Mouse (Mus musculus) right cerebral cortex, postnatal 36 days (tissue): ENCODE results near the gene Btbd2.
"Not testable (repeated sequence)": the region's sequence is repeated elsewhere in the genome, so short reads cannot be mapped to it uniquely, and the experiment has no call there.

Source experiments
- DNase-seq, 2 experiments: peaks; one replicate each; pipeline ENCODE4 v3.0.0; 2022; ENCODE audit warnings: low spot score in 2 of 2, mixed read lengths in 1 of 2

Btbd2 gene

DNA sequence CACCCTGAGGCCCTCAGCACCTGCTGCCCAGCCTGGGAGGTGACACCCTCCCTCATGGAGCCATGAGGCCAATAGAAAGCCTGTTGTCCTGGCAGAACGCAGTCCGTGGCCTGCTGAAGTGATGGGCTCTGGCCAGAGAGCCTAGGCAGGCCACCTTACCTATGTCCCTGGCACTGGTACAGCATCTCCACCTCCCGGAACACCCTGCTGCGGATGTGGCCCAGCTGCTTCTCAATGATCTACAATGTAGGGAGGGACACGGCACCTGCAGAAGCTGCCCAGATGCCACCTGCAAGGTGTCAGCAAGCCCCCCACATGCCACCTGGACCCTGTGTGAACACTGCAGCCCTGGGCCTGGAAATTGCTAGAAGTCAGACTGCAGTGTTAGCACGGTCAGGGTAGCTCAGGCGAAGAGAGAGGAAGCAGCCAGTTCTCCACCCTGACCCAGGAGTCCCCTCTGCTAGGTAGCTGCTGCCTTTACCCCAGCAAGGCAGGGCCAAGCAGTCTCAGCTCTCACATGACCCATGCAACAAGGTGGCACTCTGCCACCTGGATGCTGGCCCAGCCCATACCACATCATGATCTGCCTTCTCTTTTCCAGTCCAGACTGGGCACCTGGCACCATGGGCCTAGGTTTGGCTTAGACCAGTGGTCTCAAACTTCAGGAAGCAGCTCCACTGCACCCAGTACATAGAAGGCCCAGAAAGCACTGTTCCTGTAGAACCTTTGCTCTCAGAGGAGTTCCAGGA is 13.0 kb upstream of the Btbd2 start:
- DNase-seq: no peak

- no peak for DNase-seq
These were observed 12.1 kb upstream of the Btbd2 start for GRCm38 (mm10) chr10:80669018-80669417.

DNA sequence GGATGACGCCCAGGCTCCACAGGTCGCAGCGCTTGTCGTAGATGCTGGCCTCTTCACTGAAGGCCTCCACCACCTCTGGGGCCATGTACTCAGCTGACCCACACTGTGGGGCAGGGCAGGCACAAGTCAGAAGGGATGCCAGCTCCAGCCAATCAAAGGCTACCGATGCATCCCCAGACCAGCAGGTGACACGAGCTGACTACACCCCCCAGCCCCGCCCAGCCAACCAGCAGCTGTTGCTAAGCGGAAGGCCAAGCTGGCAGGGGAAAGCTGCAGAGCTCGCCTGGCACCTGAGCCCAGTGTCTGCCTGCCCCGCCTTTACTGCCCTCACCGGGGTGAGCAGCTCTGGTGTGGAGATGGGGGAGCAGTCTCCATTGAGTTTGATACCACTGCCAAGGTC is 11.7 kb upstream of the Btbd2 start:
- no peak for DNase-seq

DNA sequence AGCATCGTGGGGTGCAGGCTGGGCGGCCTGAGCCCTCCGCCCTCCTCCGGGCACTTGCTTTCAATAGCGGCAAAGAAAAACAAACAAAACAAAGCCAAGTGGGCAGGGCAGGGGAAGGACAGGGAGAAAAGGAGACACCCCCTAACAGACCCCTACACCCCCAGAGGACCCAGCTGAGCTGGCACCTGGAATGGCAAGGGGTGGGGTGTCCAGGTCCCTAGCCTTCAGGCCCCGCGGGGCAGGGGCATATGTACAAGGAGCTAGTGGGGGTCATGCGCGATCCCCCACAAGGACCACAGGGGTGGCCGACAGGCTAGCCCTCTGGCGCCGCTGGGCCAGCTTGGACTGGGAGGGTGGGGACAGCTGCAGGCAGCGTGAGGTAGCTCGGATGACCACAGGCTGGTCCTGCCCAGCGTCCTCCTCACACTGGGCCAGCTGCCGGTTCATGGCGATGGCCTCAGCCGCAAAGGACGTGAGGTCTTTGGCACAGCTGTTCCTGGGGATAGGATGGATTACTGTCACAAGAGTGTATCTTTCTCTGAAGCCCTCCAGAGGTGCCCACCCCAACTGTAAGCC is 10.1 kb upstream of the Btbd2 start:
- no peak for DNase-seq

- DNase-seq: no peak
These were observed 9.3 kb upstream of the Btbd2 start for GRCm38 (mm10) chr10:80665981-80666733.

DNA sequence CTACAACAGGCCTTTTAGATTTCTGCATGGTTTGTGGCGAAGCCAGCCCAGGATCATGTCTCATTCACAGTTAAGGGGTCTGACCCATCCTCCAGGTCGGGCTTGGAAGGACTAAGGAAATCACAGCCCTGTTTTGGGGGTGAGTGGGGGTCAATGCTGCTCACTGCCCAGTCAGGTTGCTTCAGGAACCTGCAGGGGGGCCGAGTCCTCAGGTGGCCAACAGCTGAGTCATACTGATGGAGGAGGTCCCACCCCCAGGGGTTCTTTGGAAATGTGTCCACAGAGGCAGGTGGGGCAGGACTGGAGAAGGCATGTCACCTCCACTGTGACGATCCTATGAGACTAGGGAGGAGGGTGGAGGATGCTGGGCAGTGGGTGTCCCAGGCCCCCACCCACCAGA is 8.6 kb upstream of the Btbd2 start:
- no peak for DNase-seq

- no peak for DNase-seq
These were observed 8.1 kb upstream of the Btbd2 start for GRCm38 (mm10) chr10:80665016-80665380.

DNA sequence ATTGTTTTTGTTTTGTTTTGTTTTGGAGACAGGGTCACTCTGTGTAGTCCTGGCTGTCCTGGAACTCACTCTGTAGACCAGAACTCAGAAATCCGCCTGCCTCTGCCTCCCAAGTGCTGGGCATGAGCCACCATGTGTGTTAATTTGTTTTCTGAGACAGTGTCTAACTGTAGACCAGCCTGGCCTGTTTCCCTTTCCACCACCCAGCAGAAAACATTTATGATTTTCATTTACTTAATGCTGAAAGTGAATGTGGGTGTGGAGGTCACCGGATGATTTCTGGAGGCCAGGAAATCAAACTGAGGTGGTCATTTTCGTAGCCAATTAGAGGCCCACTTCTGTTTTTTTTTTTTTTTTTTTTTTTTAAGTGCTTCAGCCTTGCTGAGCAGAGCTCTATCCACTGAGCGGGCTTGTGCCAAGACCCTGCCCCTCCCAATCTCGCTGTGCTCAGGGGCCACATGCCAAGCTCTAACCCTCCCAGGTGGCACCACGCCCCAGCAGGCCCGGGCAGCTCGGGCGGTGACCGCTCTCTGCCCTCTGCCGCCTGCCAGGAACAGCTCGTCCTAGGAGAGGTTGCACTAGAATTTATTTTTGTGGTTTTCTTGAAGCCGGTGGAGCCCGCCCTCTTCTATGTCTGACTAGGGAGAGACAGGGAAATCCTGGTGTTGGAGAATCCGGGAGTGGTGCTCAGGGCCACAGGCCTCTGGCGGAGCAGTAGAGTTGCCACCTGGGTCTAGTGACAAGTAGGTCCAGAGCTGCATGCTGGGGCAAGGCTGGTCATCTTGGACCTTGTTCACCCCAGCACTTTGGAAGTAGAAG is 7.5 kb upstream of the Btbd2 start:
- DNase-seq: peak in 1 of 2 experiments; percentile 34

DNA sequence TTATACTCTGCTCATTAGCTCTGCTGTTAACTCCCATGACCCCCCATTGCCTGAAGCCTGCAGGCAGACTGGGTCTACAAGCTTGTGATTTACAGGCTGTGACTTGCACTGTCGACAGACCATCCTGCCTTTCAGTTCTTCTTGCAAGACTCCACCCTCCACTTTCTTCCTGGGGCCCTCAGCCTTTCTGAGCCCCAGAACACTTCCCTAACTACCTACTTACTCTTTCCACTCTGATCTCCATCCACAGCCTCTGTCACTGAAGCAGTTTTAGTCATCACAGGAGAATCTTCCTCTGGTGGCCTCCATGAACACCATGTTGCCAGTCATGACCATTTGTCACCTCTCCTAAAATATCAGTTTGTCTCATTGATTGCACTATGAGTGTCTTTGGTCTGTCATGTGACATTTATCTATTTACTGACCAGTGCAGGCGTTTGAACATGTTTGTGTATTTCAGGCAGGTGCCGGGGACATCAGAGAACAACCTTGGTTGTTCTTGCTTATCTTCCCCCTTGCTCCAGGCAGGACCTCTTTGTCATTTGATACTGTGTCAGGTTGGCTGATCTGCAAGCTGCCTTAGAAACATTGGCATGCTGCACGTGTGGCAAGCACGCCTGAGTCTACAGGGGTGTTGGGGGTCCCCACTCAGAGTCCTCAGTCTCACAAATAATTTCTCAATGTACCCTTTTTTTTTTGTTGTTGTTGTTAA is 6.8 kb upstream of the Btbd2 start:
- no peak for DNase-seq

- no peak for DNase-seq
These were observed 4.3 kb upstream of the Btbd2 start for GRCm38 (mm10) chr10:80661149-80661548.

GRCm38 (mm10) chr10:80659213-80659612 is 2.3 kb upstream of the Btbd2 start:
- DNase-seq: no peak

DNA sequence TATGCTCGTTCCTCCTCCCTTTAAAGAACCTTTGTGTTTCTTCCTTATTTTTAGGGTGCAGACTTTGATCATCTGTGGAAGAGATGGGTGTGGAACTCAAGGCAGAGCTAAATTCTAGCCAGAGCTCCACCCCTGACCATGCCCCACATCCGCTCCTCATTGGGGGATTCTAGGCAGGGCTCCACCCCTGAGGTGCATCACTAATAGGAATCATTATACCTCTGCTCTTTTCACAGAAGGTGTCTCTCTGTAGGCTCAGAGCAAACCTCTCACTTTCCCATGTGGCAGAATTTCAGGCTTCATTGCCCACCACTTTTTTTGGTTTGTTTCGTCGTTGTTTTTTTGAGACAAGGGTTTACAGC is 2.0 kb upstream of the Btbd2 start:
- DNase-seq: no peak

GRCm38 (mm10) chr10:80658194-80658840 is 1.4 kb upstream of the Btbd2 start:
- DNase-seq: no peak

DNA sequence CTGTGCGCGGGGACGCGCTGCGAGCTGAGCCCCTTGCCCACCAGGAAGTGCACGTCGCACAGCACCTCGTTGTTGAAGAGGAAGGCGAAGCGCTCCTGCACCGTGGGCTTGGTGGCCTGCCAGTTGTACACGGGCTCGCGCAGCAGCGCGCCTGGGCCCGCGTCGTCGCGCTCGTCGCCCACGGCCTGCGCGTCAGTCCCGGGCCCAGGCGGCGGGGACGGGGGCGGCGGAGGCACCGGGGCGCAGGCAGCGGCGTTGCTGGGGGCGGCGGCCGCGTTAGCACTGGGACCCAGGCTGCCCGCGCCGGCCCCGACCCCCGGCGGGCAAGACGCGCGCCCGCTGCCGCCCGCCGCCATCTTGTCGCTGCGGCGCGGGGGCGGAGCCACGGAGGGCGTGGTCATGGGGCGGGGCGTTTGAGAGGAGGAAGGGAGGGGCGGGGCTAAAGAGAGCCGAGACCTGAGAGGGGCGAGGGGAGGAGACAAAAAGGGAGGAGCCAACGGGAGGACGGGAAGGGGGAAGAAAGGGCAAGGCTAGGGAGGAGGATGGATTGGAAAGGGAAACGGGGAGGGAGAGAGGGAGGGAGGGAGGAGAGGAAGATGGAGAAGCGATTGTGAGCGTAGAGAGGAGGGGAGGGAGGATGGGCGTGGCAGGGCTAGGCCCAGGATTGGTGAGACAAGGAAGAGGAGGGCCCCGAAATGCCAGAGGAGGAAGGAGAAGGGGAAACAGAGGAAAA is 575 bp downstream of the Btbd2 start:
- peak; percentile 90 to 94 for DNase-seq

DNA sequence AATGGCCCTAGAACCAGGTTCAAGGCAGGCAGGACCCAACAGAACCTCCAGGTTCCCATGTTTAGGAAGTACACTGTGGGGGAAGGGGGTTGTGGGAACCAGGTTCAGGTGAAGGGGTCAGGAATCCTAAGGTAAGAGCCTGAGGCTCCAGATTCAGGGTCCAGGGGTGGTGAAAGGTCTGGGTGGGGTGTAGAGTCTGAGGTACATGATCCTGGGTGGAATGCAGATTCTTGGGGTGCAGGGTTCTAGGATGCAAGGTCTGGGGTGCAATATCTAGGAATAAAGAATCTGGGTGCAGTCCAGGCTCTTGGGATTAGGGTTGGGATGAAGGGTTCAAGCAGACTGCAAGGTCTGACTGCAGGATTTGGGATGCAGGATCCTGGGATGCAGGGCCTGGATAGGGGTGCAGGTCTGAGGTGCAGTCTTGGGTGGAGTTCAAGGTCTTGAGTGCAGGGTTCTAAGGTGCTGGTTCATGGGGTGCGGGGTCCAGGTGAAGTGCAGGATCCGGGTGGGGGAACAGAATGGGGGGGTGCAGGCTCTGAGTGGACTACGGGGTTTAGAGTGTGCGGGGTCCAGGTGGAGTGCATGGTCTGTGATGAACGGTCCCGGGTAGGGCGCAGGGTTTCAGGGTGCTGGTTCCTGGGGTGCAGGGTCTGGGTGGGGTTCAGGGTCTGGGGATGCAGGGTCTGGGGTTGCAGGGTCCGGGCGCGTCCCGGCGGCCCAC is 1.3 kb downstream of the Btbd2 start:
- no peak for DNase-seq

DNA sequence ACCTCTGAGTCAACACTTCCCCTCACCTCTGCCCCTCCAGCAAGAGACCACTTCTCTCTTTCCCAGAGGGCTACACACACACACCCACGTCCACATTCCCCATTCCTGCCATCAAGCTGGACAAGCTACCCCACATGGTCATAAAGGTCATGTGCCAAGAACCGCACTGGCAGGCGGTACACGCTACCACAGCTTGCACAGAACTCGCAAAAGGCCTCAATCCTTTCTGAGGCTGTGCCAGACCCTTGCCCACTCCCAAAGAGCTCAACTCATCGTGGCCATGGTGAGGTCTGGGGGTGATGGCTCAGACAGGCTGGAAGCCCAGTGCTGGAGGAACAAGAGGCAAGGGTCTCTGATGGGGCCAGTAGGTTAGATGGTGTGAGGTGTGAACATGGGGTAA is 2.0 kb downstream of the Btbd2 start:
- no peak for DNase-seq

- no peak for DNase-seq
These were observed 3.6 kb downstream of the Btbd2 start for GRCm38 (mm10) chr10:80653156-80653720.

DNA sequence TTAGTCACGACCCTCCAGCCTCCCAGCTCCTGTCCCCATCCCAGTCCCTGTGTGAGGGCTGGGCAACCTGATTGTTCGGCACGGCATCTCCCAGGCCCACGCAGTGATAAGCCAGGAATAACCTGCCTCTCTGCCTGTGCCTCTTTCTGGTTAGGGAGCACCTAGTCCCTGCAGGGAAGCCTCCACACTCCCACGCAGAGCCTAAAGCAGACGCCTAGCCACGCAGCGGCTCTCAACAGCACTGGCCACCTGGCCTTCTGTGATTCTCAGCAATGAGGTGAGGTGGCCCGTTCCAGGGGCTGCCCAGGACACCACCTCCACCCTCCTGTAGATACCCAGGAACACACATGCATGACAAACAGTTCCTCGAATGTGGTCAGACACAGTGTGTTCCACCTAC is 6.5 kb downstream of the Btbd2 start:
- peak in 1 of 2 experiments; percentile 60 for DNase-seq

GRCm38 (mm10) chr10:80649910-80650309 is 7.0 kb downstream of the Btbd2 start:
- DNase-seq: not testable (repeated sequence)
